8 mouse cellular contexts compared by ENCODE assay signal in the genomic region with DNA sequence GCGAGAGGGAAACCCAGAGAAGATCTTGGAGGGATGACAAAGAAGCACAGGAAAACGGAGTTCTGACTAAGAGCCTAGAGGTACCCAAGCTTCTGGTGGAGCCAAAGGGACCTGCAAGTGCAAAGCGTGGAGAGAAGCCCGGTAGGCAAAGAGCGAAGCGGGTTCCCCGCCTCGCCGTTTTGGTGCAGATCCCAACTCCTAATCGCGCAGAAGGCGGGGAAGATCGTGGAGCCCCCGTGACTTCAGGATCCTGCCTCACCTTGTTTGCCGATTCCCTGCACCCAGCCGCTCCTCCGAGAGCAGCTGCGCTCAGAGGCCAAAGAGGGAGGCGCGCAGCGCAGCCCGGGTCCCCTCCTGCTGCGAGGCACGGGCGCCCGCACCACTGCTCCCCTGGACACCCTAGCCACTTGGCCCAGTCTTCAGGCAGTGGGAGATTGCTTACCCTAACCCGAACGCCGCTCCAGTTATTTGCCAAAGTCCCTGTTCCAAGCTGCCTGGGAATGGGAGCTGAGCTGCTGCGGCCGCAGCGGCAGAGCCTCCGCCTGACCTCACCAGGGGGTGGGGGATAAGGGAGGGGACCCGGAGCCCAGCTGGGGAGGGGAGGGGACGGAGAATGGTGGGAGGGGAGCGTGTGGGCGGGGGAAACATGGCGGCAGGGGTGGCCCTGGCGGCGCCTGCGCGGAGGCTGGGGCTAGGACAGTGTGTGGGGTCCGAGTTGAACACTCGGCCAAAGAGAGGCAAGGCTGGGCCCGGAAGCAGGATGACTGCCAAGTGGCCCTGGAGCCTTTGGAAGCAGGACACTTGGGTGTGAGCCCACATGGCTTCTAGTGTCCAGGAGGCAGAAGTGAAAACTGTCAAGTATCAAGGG. TPM values are rescaled to one million over a fixed set of nuclear protein-coding genes. Genes with fewer than 3 reads are reported as not detected.
A peak's percentile ranks its signal among the peaks of the same experiment; 100 is the strongest.
DNase-seq lines count a peak whose midpoint lies in the region; ATAC-seq lines count a peak whose summit lies in the region.

A gene (minus strand): TSS at position 569 of the 868 bp plus-strand sequence.

- peak within 1 kb of the TSS; percentile 47 for H3K4me2 ChIP-seq in intestine, embryonic 16.5 days (ENCODE audit: low read depth, low read length)

- H3K9me3 ChIP-seq in intestine, embryonic 16.5 days (ENCODE audit: control insufficient read depth, low read length), result no peaks in the 10 kb centered on the region

- intact Hi-C loops in left cerebral cortex, postnatal 25 days (cut with DNase I), result no loop called here

- no peaks in the 10 kb centered on the region for H3K27me3 ChIP-seq in intestine, embryonic 16.5 days (replicated peaks; ENCODE audit: control insufficient read depth, insufficient read depth, low read length)

- no peaks in the 10 kb centered on the region for H3K36me3 ChIP-seq in intestine, embryonic 16.5 days (ENCODE audit: control insufficient read depth, insufficient read depth, low read length)

- peak within 1 kb of the TSS; percentile 58 for H3K4me3 ChIP-seq in intestine, embryonic 16.5 days (ENCODE audit: low read length)

- peak within 1 kb of the TSS; percentile 71 for H3K9ac ChIP-seq in intestine, embryonic 16.5 days (ENCODE audit: low read depth, low read length)

- DNase-seq in adrenal gland, postnatal 4 days (ENCODE audit: low spot score in 2 of 2), result peak; percentile 31 to 40
- DNase-seq in embryo, embryonic 9.5 days (ENCODE audit: extremely low spot score), result peak; percentile 73
- peak; percentile 60 to 72 for DNase-seq in gastrocnemius, postnatal 4 days (ENCODE audit: low spot score in 2 of 2)
- peak; percentile 19 to 21 for DNase-seq in left cerebral cortex, postnatal 25 days (ENCODE audit: low spot score in 2 of 2)
- peak; percentile 63 for DNase-seq in mesoderm, embryonic 11.5 days (ENCODE audit: low read depth, low spot score)
- DNase-seq in skeletal muscle tissue, adult 2 months (ENCODE audit: low read depth, low spot score), result peak; percentile 52
- no peak for DNase-seq in thymus, postnatal 10 days (ENCODE audit: low spot score in 2 of 2)

- WGBS in intestine, embryonic 16.5 days, result 12% methylated on average over 42 of the region's 45 CpGs

- ATAC-seq in intestine, embryonic 16.5 days, result peak; percentile 96

- H3K27ac ChIP-seq in intestine, embryonic 16.5 days (ENCODE audit: low read length), result peak within 1 kb of the TSS; percentile 77

- H3K4me1 ChIP-seq in intestine, embryonic 16.5 days (ENCODE audit: control insufficient read depth, insufficient read depth, low read length), result no peaks in the 10 kb centered on the region

RNA-seq across cellular contexts. Expression of the gene that starts here (rescaled TPM):
- 10 to 100 TPM; 36.9 to 39.2 TPM for total RNA-seq in adrenal gland, postnatal 4 days (2021)
- total RNA-seq in gastrocnemius, postnatal 4 days (2021), result 100 to 1,000 TPM; 137 to 138 TPM
- 40.3 and 42.6 TPM in 2 replicates for polyA plus RNA-seq in intestine, embryonic 16.5 days (2015; fragmentation: Nextera tagmentation; extraction: Ambion mirVana)
- total RNA-seq in left cerebral cortex, postnatal 25 days (2021), result 10 to 100 TPM; 35.4 to 59.2 TPM

Comparison
In these comparisons a context has a peak if more than half of its experiments do, and no peak if none do; other contexts are left out.
1. DNase-seq: peak in adrenal gland, postnatal 4 days (2 of 2), embryo, embryonic 9.5 days (single experiment), gastrocnemius, postnatal 4 days (2 of 2), left cerebral cortex, postnatal 25 days (2 of 2), mesoderm, embryonic 11.5 days (single experiment) and skeletal muscle tissue, adult 2 months (single experiment); none in thymus, postnatal 10 days (0 of 2).